Mouse (Mus musculus): ENCODE data around the gene Cdkn2aip. TPM values are rescaled to one million over a fixed set of nuclear protein-coding genes. Genes with fewer than 3 reads are reported as not detected.

Gene Cdkn2aip
- 10 to 100 TPM; 12.3 to 18.1 TPM for polyA plus RNA-seq (2017; shearing (Covaris generic))

- ATAC-seq, result peak; percentile 75
Measured at GRCm38 (mm10) chr8:47713761-47714745, at the start of gene Cdkn2aip. Cdkn2aip (minus strand) TSS chr8:47713932.

GRCm38 (mm10) chr8:47763194-47763593 is 49.5 kb upstream of the Cdkn2aip start:
- no peak for ATAC-seq

GRCm38 (mm10) chr8:47760685-47761084 is 47.0 kb upstream of the Cdkn2aip start:
- ATAC-seq, result no peak

GRCm38 (mm10) chr8:47760186-47760585 is 46.5 kb upstream of the Cdkn2aip start:
- ATAC-seq, result no peak

- ATAC-seq, result no peak
Measured at GRCm38 (mm10) chr8:47753121-47753520, 39.4 kb upstream of the Cdkn2aip start.

GRCm38 (mm10) chr8:47750096-47750495 is 36.4 kb upstream of the Cdkn2aip start:
- ATAC-seq, result no peak

- no peak for ATAC-seq
Measured at GRCm38 (mm10) chr8:47749491-47749890, 35.8 kb upstream of the Cdkn2aip start.

GRCm38 (mm10) chr8:47746304-47746703 is 32.6 kb upstream of the Cdkn2aip start:
- ATAC-seq, result no peak

GRCm38 (mm10) chr8:47745848-47746247 is 32.1 kb upstream of the Cdkn2aip start:
- ATAC-seq, result no peak

- no peak for ATAC-seq
Measured at GRCm38 (mm10) chr8:47744803-47745202, 31.1 kb upstream of the Cdkn2aip start.

- ATAC-seq, result peak; percentile 37
Measured at GRCm38 (mm10) chr8:47743419-47743818, 29.7 kb upstream of the Cdkn2aip start.

- ATAC-seq, result no peak
Measured at GRCm38 (mm10) chr8:47742992-47743391, 29.3 kb upstream of the Cdkn2aip start.

GRCm38 (mm10) chr8:47742372-47742771 is 28.6 kb upstream of the Cdkn2aip start:
- no peak for ATAC-seq

- ATAC-seq, result no peak
Measured at GRCm38 (mm10) chr8:47737120-47737519, 23.4 kb upstream of the Cdkn2aip start.

- no peak for ATAC-seq
Measured at GRCm38 (mm10) chr8:47729324-47729723, 15.6 kb upstream of the Cdkn2aip start.

- ATAC-seq, result no peak
Measured at GRCm38 (mm10) chr8:47726945-47727344, 13.2 kb upstream of the Cdkn2aip start.

GRCm38 (mm10) chr8:47721609-47722008 is 7.9 kb upstream of the Cdkn2aip start:
- ATAC-seq, result no peak

GRCm38 (mm10) chr8:47718641-47719040 is 4.9 kb upstream of the Cdkn2aip start:
- ATAC-seq, result no peak

GRCm38 (mm10) chr8:47713171-47713663 is 515 bp downstream of the Cdkn2aip start:
- peak; percentile 28 for ATAC-seq

GRCm38 (mm10) chr8:47708106-47708505 is 5.6 kb downstream of the Cdkn2aip start:
- ATAC-seq, result no peak

- no peak for ATAC-seq
Measured at GRCm38 (mm10) chr8:47706746-47707145, 7.0 kb downstream of the Cdkn2aip start.

GRCm38 (mm10) chr8:47702333-47702732 is 11.4 kb downstream of the Cdkn2aip start:
- ATAC-seq, result no peak

GRCm38 (mm10) chr8:47697696-47698095 is 16.0 kb downstream of the Cdkn2aip start:
- ATAC-seq, result no peak

Data from CD4-positive, CD25-positive, alpha-beta regulatory T cell, adult 4 months (primary cell).